Mouse (Mus musculus) gastrocnemius, adult 18-20 months (tissue): Measurements from ENCODE around the gene Pcmt1. TPM values are rescaled to one million over a fixed set of nuclear protein-coding genes. Genes with fewer than 3 reads are reported as not detected.
A peak's percentile ranks its signal among the peaks of the same experiment; 100 is the strongest.

Source experiments
- DNase-seq: peaks from one replicate; pipeline ENCODE4 v3.0.0; 2021; ENCODE audit warnings: low spot score
- long read RNA-seq, 2 experiments: library from polyadenylated mRNA; stranded (forward); transcript quantifications; one replicate each; pipeline ENCODE4 v2.0.0; 2021
- total RNA-seq, 2 experiments: library from RNA; stranded (reverse); gene quantifications; 2 replicates each; pipeline ENCODE4 v1.2.3; 2021

Pcmt1 gene
- 100 to 1,000 TPM; 107 to 120 TPM for total RNA-seq
- long read RNA-seq, experiment 1, transcript Pcmt1-208 (8 exons, 2,757 nt) = minor isoform, 6 of 282 reads
- long read RNA-seq, experiment 1, transcript Pcmt1-202 (8 exons, 2,491 nt) = major isoform, 228 of 282 reads
- long read RNA-seq, experiment 1, partial matches to known transcripts = 11 of 282 reads
- long read RNA-seq, experiment 1, other reads (novel, unspliced or antisense) = 34 of 282 reads
- long read RNA-seq, experiment 2, transcript Pcmt1-208 (8 exons, 2,757 nt) = minor isoform, 8 of 202 reads
- long read RNA-seq, experiment 2, transcript Pcmt1-202 (8 exons, 2,491 nt) = major isoform, 163 of 202 reads
- long read RNA-seq, experiment 2, partial matches to known transcripts = 8 of 202 reads
- long read RNA-seq, experiment 2, other reads (novel, unspliced or antisense) = 22 of 202 reads

- DNase-seq = peak; percentile 79
Observed at GRCm38 (mm10) chr10:7680731-7681301, at the start of gene Pcmt1, which contains the start of gene Lats1. Pcmt1 (minus strand) TSS chr10:7681136. Lats1 (plus strand) TSS chr10:7681214.

DNA sequence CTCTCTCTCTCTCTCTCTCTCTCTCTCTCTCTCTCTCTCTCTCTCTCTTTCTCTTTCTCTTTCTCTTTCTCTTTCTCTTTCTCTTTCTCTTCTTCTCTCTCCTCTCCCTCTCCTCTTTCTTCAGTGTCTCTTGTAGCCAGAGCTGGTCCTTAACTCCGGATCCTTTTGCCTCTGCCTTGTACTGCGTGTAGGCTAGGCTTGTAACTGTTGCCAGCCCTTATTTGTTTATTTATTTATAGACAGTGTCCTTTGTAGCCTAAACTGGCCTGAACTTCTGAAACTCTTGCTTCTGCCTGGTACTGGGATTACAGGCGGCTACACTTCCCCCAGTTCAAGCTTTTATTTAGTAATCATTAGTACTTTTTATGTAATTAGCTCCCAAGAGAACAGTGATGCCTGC, 46.1 kb upstream of the Pcmt1 start:
- DNase-seq = no peak

DNA sequence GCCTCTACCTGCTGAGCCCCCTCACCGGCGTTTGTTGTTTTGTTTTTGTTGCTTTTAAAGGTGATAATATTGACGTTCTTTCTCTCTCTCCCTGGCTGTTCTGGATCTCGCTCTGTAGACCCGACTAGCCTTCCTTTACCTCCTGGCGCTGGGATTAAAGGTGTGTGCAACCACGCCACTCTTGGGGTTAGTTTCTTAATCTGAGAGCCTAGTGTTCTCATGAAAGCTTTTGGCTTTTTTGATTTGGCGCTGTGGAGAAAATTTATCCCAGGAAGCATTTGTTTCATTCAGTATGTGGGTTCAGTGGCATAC, 45.5 kb upstream of the Pcmt1 start:
- DNase-seq = no peak

GRCm38 (mm10) chr10:7725751-7726500, 45.0 kb upstream of the Pcmt1 start, which contains the start of gene Katna1:
Katna1 (plus strand) TSS chr10:7726000.
- peak; percentile 93 for DNase-seq

DNA sequence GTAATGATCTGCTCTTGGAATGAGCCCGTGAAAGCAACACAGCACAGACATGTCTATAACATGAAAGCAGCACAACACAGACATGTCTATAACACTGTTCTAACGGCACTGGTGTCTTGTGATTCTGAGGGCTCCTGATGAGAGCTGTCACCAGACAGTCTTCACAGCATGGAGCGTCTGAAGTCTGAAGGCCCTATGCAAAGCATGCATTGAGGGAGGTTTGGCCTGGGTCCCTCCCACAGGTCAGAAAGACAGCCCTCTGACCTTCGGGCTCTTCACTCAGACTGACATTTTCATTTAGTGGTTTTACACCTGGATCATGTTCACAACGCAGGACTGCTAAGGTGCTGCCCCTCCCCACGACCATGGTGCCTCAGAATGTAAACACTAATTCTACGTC, 34.1 kb upstream of the Pcmt1 start:
- DNase-seq = no peak

GRCm38 (mm10) chr10:7712506-7712905, 31.6 kb upstream of the Pcmt1 start:
- DNase-seq = no peak

DNA sequence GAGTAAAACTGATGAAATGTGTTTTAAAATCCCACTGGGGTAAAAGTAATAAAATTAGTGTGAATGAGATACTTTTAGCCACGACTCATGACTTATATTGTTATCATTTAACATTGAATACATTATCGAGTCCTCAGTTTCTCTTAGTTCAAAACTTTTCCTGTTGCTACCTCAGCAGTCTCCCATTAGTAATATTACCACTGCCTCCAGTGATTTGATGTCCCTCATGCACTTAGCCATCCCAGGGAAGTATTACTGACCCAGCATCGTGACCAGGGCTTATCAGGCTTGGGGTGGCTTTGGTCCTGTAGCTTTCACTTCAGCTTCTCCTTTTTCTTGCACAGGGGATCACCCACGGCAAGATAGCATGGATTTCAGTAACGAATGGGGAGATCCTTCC, 29.2 kb upstream of the Pcmt1 start:
- DNase-seq = no peak

- DNase-seq = no peak
Observed at GRCm38 (mm10) chr10:7702586-7702985, 21.6 kb upstream of the Pcmt1 start.

- no peak for DNase-seq
Observed at GRCm38 (mm10) chr10:7700120-7700519, 19.2 kb upstream of the Pcmt1 start.

- no peak for DNase-seq
Observed at GRCm38 (mm10) chr10:7695286-7695685, 14.3 kb upstream of the Pcmt1 start.

GRCm38 (mm10) chr10:7686902-7687301, 6.0 kb upstream of the Pcmt1 start:
- no peak for DNase-seq

DNA sequence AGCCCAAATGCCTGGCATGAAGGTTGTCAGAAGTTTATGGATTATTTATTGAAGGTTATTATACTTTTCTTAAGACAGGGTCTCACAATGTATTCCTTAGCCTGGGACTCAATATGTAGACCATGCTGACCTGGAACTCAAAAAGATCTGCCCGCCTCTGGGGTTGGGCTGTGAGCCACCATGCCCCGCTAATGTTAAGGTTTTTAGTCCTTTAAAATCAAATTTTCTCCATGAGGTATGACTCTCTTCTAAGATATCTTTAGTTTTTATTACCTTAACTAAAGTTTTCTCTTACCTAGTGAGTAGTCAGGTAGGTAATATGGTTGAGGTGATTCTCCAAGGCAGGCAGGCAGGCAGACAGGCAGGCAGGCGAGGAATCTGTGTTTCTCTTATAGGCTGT, 1.3 kb upstream of the Pcmt1 start:
- DNase-seq = no peak

DNA sequence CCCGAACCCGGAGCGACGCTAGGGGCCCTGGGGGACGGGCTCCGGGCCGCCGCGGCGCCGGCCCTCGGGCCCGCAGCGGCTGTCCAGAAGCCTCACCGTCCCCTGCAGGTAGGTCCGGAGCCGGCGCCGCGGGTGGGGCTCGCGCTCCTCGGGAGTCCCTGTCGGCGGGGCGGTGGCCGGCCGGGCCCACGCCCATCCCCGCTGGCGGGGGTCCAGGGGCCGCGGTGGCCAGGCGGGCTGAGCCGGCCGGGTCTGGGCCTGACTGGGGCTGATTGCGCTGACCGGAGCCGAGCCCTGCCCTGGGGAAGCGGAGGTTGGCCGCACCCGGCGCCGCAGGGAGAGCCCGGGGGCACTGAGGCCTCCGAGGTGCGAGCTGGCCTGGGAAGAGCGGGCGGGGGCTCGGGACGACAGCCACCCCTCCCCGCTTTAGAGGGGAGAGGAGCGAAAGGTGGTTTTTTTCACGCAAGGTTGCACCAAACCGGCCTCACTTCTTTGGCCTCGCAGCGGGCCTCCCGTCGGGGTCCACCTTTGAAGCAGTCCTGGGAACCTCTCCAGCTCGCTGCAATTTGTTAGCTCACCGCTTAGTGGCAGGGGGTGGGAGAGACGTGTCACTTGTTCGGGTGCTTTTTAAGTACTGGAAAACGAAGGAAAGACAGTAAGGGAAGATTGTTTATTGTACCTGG, 548 bp upstream of the Pcmt1 start:
- DNase-seq = peak; percentile 66

GRCm38 (mm10) chr10:7673673-7674072, 7.3 kb downstream of the Pcmt1 start:
- DNase-seq = peak; percentile 33

GRCm38 (mm10) chr10:7667342-7667802, 13.6 kb downstream of the Pcmt1 start, which contains the start of gene Nup43:
Nup43 (plus strand) TSS chr10:7667503.
- DNase-seq = peak; percentile 93

- DNase-seq = no peak
Observed at GRCm38 (mm10) chr10:7664889-7665288, 16.0 kb downstream of the Pcmt1 start.

- no peak for DNase-seq
Observed at GRCm38 (mm10) chr10:7664027-7664526, 16.9 kb downstream of the Pcmt1 start.

GRCm38 (mm10) chr10:7663159-7664026, 17.5 kb downstream of the Pcmt1 start:
- peak; percentile 89 for DNase-seq

DNA sequence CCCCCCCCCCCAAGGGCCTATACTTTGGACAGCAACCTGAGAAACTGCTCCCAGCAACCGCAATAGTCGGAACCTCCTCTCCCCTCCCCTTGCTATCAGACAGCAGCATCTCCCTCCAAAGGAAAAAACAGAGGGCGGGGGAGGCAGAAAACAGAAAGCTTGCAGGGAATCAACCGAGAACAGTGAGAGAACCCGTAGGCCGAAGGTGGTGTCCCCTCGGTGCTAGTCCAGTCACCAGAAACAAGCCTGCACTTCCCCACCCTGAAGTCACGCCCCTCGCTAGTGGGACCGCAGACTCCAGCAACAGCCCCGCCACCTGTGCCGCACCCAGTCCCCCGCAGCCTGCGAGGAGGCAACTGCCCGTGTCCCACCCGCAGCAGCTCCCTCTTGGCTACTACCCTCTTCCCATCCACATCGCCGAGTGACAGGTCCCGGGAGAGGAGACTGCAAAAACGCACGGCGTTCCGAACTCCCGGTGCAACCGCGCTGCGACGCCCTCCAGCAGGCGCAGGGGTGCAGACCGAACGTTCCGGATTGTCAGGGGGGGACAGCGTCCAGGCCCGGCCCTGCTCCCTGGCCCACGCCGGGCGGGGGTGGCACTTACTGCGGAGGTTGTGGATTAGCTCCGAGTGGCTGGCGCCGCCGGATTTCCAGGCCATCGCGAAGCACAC, 18.3 kb downstream of the Pcmt1 start:
- peak; percentile 23 for DNase-seq

- DNase-seq = no peak
Observed at GRCm38 (mm10) chr10:7651057-7651456, 29.9 kb downstream of the Pcmt1 start.
